Mouse (Mus musculus) naive thymus-derived CD4-positive, alpha-beta T cell, adult 5 months (primary cell): ENCODE data around the gene Ces1b. TPM values are rescaled to one million over a fixed set of nuclear protein-coding genes. Genes with fewer than 3 reads are reported as not detected.

Experiments
- polyA plus RNA-seq: library from polyadenylated mRNA; unstranded; fragments of 100-300 nt; shearing (Covaris generic); gene quantifications from one replicate; pipeline ENCODE4 v1.2.1, GENCODE M21; 2017

The Ces1b gene
- polyA plus RNA-seq = not detected

GRCm38 (mm10) chr8:93079887-93080286, at the start of gene Ces1b:
TSS of gene Ces1b (minus strand) at chr8:93080017.

GRCm38 (mm10) chr8:93048092-93048491, 31.7 kb downstream of the Ces1b start, which contains the start of gene Ces1a:
TSS of gene Ces1a (minus strand) at chr8:93048192.

Other genes with a start within 250 kb of the Ces1b start
- gene Lpcat2, start 224.7 kb downstream of the Ces1b start, polyA plus RNA-seq = not detected
- gene Capns2, start 178.6 kb downstream of the Ces1b start, polyA plus RNA-seq = not detected
- not detected for gene Slc6a2, start 119.9 kb downstream of the Ces1b start, polyA plus RNA-seq
- gene Ces1a, start 31.8 kb downstream of the Ces1b start, polyA plus RNA-seq = not detected
- not detected for gene Ces1c, start 51.3 kb upstream of the Ces1b start, polyA plus RNA-seq
- not detected for gene Ces1d, start 117.8 kb upstream of the Ces1b start, polyA plus RNA-seq
- not detected for gene Ces1e, start 149.6 kb upstream of the Ces1b start, polyA plus RNA-seq
- gene Ces1f, start 199.7 kb upstream of the Ces1b start, polyA plus RNA-seq = not detected